Mouse (Mus musculus) embryo, embryonic 10.5 days (tissue): ENCODE measurements at regions not wholly inside any gene's neighbourhood (a gene's known extent, or its start where the extent isn't known, plus 50 kb on each side); places are given as distances from the start of the nearest gene placed in this dataset.

Source experiments
- DNase-seq: peaks from one replicate; pipeline ENCODE4 v3.0.0-alpha.2; 2015; ENCODE audit warnings: low spot score

DNA sequence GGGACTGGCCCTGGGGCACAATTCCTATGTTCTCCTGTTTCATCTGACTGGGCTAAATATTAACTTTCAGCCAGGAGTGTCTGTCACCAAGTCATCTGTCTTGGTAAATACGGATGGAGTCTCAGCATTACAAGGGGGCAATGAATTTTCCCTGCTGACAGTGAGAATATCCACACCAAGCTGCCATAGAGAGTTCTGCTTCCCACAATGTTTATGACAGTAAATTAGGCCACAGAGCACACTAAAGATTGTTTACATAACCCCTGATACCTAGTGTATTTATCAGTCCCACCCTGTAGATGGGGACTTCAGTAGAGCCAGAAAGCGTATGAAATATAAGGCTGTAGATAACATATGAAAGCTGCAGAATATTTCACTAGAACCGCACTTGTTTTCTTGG is 150.6 kb upstream of the Osr1 start:
- DNase-seq = peak; percentile 29

DNA sequence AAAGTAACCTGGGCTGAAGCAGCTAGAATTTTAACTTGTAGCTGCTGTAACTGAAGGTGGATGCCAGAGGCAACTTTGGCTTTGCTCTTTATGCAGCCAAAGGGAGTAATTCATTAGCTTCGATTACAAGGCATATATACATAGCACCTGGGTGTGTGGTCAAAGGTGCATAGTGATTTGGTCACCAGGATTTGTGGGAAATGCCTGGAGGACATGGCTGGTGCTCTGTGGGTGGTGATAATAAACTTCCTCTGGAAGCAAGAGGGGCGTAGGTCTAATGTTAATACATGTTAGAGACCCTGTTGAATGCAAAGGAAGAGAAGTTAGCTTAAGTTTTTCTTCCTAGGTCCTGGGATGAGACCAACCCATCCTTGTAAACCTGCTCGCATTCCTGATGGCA is 139.3 kb upstream of the Osr1 start:
- DNase-seq = no peak

DNA sequence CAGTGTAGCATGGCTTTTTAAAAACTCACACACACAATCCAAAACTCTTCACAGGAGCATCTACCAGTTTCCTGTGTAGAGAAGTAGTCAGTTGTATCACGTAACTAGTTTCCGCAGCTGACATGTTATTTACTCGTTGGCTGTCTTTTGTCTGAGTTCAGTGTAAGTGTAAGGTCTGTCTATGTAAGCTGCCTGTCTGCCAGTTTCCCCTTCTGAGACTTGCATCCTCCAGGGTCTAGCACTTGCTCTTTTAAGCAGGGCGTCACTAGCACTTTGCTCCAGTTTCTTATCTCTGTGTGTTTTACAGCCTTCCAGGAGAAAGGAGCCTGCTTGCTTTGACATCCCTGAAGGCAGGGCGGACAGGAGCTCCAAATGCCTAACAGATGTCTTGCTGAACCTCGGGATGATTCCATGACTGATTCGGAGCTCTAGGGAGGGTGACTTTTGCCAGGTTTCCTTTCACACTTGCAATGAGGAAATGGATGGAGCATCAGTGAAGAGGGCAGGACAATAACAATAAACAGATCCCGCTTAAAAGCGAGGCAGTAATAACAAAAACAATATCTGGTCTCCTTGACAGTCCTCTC is 131.2 kb upstream of the Osr1 start:
- DNase-seq = peak; percentile 41

DNA sequence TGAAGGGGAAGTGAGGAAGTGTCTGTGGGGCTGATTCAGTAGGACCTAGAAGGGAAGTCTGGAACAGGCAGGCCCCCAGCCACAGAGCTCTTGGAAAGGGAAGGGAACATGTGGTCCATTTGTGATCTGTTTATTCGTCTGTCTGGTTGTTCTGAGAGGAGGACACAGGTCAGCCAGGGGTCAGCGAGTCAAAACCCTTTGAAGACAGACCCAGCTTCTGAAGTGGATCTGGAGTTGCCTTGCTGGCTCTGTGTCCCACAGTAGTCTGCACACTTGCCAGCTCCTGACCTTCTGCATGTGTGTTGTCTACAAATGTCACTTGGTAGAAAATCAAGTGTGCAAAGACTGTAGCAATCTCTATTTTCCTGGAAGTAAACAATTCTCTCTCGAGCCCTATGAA is 119.3 kb upstream of the Osr1 start:
- peak; percentile 19 for DNase-seq

DNA sequence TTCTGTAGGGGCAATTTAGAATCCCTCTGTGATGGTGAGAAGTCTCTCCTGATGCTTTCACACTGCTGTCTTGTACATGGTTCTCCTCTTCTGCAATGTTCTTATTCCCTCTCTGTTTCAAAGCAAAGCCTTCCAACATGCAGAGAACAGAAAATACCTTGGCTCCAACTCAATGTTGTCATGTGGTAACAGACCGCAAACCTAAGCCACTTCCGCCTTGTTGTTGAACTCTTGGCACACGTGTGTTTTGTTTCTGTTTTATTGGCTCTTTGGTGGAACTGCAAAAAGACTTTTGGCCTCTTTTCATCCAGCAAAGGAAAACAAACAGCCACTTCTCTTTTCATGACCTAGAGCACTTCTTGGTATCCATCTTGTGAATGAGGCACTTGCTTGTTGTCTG is 109.7 kb upstream of the Osr1 start:
- no peak for DNase-seq

DNA sequence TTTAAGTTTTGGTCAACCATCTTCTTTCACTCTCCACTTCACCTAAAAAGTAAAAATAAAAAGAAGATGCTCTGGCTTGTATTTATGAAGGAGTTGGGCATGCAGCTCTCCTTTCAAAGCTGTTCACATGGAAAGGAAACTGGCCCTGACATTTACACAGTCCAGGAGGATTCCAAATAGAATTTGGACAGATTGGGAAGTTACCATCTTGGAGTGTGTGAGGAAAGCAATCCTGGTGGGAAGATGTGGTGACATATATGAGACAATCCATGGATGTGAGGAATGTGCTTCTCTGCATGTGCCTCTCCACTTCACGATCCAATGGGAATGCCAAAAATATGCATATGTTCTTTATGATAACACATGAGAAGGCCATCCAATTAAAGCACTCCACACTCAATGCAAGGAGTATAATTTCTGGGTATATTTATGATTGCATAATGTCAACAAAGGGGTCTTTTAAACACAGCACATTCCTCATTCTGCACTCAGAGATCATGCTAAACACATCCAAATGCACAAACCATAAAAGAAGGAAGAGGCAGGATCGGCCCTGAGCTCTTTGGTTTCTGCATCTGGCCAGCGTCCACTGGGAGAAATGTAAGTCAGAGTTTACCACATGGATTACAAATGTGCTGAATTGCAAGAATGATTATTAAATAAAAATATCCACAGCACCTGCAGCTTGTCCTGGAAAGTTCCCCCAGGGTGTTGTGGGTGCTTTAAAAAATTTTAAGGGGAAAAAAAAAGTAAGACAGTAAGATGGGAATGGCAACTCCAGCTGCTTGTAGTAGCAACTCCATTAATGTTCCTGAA is 100.1 kb upstream of the Osr1 start:
- no peak for DNase-seq

DNA sequence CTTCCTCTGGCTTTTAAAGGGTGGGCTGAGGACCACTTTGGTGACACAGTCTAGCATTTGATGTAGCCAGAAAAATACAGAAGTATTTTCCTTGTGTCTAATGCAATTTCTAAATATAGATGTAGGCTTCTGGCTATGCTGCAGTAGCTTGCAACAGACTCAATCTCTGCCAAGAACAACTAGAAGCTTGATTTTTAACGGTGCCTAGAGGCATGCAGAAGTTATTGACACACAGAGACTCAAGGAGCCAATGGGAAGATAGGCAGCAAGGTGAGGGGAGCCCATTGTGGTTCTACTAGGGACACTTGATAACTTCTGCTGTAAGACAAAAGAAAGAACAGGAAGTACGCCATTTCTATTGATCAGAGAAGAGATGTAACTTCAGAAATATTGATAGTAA is 94.1 kb upstream of the Osr1 start:
- no peak for DNase-seq

DNA sequence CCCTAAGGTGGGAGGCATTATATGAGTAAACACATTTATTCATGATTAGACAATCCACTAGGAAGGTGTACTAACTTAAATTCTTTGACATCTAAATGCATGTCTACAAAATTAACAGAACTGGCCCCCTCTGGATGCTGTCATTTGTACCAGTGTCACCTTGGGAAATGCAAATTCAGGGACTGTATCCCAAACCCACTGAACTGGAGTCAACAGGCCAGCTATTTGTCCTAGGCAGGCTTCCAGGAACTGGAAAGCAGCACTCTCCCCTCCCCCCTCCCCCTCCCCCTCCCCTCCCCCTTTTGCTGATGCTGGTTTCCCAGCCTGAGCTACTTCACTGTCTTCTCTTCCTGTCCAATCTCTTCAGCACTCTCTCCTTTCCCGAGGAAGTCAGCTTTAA is 91.7 kb upstream of the Osr1 start:
- DNase-seq = no peak

DNA sequence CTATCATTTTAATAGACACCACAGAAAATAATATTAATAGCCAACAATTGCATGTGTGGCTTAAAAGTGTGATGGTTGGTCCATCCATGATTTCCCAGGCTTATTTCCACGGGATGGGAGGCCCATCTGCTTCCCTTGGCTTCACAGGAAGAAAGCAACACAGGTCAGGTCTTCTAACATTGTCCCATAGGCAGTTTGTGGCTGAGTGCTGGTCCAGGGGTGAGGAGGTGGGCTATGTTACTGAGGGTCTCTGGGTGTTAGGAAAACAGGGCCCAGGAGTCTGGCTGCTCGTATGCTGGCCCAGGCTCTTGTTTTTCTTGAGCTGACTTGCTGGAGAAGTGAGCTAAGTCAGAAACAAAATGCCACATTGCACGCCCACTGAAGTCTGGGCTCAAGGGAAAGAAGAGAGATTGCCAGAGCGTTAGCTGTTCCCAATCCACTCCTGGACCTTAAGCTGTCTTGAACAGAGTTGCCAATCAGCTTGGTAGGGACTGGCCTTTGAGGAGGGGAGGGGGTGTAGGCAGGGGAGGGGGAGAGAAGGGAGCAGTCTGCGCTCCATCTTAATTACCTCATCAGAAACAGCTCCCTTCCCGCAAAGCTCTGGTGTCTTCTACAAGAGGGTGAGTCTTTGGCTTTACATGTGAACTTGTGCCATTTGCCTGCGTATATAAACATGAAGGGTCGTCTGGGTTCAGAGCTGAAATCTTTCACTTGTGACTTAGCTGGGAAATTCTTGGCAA is 82.1 kb upstream of the Osr1 start:
- no peak for DNase-seq

DNA sequence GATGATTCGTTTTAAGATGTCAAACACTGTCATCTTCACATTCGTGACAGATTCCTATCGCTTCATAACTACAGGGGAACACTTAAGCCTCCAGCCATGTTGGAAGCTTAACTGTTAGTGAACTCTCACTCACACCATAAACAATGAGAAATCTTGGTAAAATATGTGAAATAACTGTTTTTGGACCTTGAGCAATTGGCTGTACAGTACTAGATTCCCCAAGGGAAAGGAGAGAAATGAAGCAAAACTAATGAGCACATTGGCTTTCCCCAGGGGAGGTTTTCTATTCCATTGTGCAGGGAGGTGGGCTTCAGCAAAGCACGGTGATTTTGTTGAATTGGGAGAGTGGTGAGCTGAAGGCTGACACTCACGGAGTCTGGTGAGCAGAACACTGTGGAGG is 56.0 kb upstream of the Osr1 start:
- no peak for DNase-seq

DNA sequence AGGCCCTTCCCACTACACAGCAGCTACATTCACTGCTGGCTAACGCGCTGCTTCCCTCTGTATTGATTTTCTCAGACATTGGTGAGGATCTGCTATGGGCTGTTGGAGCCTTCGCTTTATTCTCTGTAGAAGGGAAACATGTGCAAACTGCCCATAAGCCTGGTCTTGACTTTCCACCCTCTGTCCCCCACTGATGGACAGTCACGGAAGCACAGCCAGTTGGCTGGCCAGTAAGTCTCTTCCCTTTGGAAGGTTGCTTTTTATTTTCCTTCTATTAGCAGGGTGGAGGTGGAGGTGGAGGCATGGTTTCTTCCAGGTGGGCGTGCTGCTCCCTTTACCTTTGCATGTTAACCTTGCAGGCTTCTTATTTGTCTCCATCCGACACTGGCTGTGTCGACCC is 51.1 kb upstream of the Osr1 start:
- no peak for DNase-seq

DNA sequence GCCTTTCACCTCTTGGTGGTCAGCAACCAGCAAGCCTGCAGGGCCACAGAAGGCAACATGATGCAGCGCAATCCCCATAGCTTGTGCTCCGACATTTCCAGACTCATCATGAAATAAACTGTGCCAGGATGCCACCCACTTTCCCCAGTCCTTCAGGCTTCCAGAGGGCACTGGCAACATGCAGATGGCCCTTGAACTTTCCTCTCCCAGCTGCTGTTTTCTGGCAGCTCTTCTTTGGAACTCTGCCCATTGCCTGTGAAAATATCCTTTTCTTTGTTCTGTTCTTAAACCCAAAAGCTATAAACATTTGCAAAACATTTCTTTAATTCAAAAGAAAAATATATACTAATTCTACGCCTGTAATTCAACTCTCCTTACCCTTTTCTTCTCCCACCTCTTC is 50.6 kb upstream of the Osr1 start:
- DNase-seq = no peak
